In the genomic region with DNA sequence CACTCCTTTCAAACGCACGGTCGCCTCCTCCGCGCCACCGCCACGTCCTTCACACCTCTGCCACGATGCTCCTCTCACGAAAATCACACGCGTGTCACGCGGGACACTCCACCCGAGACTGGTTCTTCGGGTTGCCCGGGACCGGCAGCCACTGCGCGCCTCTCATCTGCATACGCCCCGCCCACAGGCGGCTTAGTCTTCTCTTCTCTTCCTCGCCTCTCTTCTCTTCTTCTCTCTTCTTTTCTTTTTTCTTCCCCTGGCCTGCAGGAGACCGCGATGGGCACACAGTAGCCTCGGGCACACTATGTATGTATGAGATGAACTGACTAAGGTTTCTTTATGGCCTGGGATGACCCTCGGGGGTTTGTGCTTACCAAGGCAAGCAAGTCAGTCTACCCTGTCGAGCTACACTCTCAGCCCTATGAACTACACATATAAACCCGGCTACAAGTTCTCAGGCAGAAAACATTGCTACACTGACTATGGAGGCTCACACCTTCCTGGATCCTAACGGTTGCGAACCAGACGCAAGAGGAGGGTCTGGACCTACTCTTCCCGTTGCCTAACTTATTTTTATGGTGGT, we compare ENCODE assay signal across 8 mouse cellular contexts. TPM values are rescaled to one million over a fixed set of nuclear protein-coding genes. Genes with fewer than 3 reads are reported as not detected.
A peak's percentile ranks its signal among the peaks of the same experiment; 100 is the strongest.
DNase-seq lines count a peak whose midpoint lies in the region; ATAC-seq and TF ChIP-seq lines count a peak whose summit lies in the region.
"Not testable (repeated sequence)": the region's sequence is repeated elsewhere in the genome, so short reads cannot be mapped to it uniquely, and the experiment has no call there.

No protein-coding gene starts in this region.

- 0% methylated on average over 7 of the region's 33 CpGs for WGBS in forebrain, embryonic 16.5 days
- 0% methylated on average over 12 of the region's 33 CpGs for WGBS in limb, embryonic 15.5 days

- H3K4me3 ChIP-seq in MEL (ENCODE audit: control insufficient read depth in 1 of 2, insufficient read depth in 1 of 2, low read depth in 2 of 2, low read length in 2 of 2), result peak overlapping the region; percentile 46 to 47
- H3K4me3 ChIP-seq in forebrain, embryonic 16.5 days (replicated peaks; ENCODE audit: low read length), result not testable (repeated sequence)
- peak overlapping the region; percentile 19; the same call in 1 of the 2 replicates for H3K4me3 ChIP-seq in limb, embryonic 15.5 days

- H3K9ac ChIP-seq in MEL (ENCODE audit: control insufficient read depth, low read depth, low read length, poor library complexity, severe bottlenecking), result peak overlapping the region; percentile 63
- not testable (repeated sequence) for H3K9ac ChIP-seq in forebrain, embryonic 16.5 days (replicated peaks; ENCODE audit: low read depth, low read length); limb, embryonic 15.5 days

- peak overlapping the region; percentile 74 for H3K27ac ChIP-seq in MEL (ENCODE audit: control insufficient read depth, low read depth, low read length)
- H3K27ac ChIP-seq in forebrain, embryonic 16.5 days (ENCODE audit: low read length); limb, embryonic 15.5 days: not testable (repeated sequence)

- not testable (repeated sequence) for H3K4me1 ChIP-seq in MEL (ENCODE audit: control insufficient read depth in 1 of 2, insufficient read depth in 2 of 2, low read length in 2 of 2); forebrain, embryonic 16.5 days (replicated peaks; ENCODE audit: control insufficient read depth, insufficient read depth, low read length); limb, embryonic 15.5 days

- H3K9me3 ChIP-seq in MEL (replicated peaks; ENCODE audit: insufficient read depth, low read length); forebrain, embryonic 16.5 days (ENCODE audit: control insufficient read depth, low read length); limb, embryonic 15.5 days: not testable (repeated sequence)

- TF ChIP-seq RAD21 in MEL (IDR thresholded peaks at IDR 0.05; ENCODE audit: low read depth, low read length), result not testable (repeated sequence)

- not testable (repeated sequence) for TF ChIP-seq POLR2A in MEL (IDR thresholded peaks at IDR 0.05; ENCODE audit: control insufficient read depth in 1 of 2, insufficient read depth in 1 of 2, low read depth in 1 of 2, low read length in 2 of 2, poor library complexity in 1 of 2)

- not testable (repeated sequence) for H3K4me2 ChIP-seq in forebrain, embryonic 16.5 days (ENCODE audit: low read length); limb, embryonic 15.5 days

- H3K36me3 ChIP-seq in MEL (ENCODE audit: control insufficient read depth in 1 of 2, insufficient read depth in 2 of 2, low read length in 2 of 2); forebrain, embryonic 16.5 days (ENCODE audit: control insufficient read depth, insufficient read depth); limb, embryonic 15.5 days: not testable (repeated sequence)

- not testable (repeated sequence) for DNase-seq in MEL (ENCODE audit: low read depth, low spot score)
- peak; percentile 37 to 43 for DNase-seq in cerebellum, postnatal 14 days
- peak; percentile 23 to 31 for DNase-seq in heart, postnatal 10 days
- peak; percentile 26 to 30 for DNase-seq in kidney, adult 8-10 months
- DNase-seq in ovary, postnatal 36 days (ENCODE audit: low spot score), result peak; percentile 32

- TF ChIP-seq EP300 in MEL (IDR thresholded peaks at IDR 0.05; ENCODE audit: low read depth in 1 of 2, low read length in 2 of 2), result not testable (repeated sequence)

- ATAC-seq in forebrain, embryonic 16.5 days, result peak; percentile 61
- ATAC-seq in limb, embryonic 15.5 days (ENCODE audit: insufficient number of reproducible peaks, low FRiP score, low TSS enrichment, low read depth), result peak; percentile 53; the same call in 1 of the 2 replicates
- ATAC-seq in megakaryocyte-erythroid progenitor cell, adult 5-6 weeks (replicated peaks; ENCODE audit: low FRiP score, low TSS enrichment, poor library complexity, severe bottlenecking), result peak; percentile 15

- not testable (repeated sequence) for TF ChIP-seq CTCF in MEL (IDR thresholded peaks at IDR 0.05 in 2 of 3, conservative IDR thresholded peaks at IDR 0.05 in 1 of 3; ENCODE audit: control insufficient read depth in 1 of 3, insufficient read depth in 1 of 3, low read depth in 2 of 3, low read length in 3 of 3, poor library complexity in 1 of 3, severe bottlenecking in 1 of 3)

- intact Hi-C loops in heart, postnatal 10 days (cut with DNase I), result not testable (repeated sequence)

- H3K79me2 ChIP-seq in MEL (ENCODE audit: control insufficient read depth, insufficient read depth, low read length, poor library complexity), result not testable (repeated sequence)

- H3K27me3 ChIP-seq in MEL (ENCODE audit: control insufficient read depth in 1 of 2, insufficient read depth in 2 of 2, low read length in 2 of 2); forebrain, embryonic 16.5 days (replicated peaks; ENCODE audit: control insufficient read depth, insufficient read depth, low read length); limb, embryonic 15.5 days: not testable (repeated sequence)

TF ChIP-seq in MEL, 35 proteins besides CTCF, POLR2A, EP300 and RAD21:
- TF ChIP-seq ETS1 (IDR thresholded peaks at IDR 0.05; ENCODE audit: low read depth, low read length), result 0 out of 2 replicates have a peak, but pooled peaks have one; percentile 13
TF ChIP-seq in MEL: peak in this region for 1; not testable (repeated sequence) for 34.

RNA-seq across cellular contexts. Expression of gene Eapp, which starts 43.1 kb away (rescaled TPM):
- 45.6 and 50.4 TPM in 2 replicates for total RNA-seq in MEL (2012; rRNA removed)
- polyA plus RNA-seq in MEL (2012; ENCODE audit: insufficient read depth in 1 of 2, insufficient read length in 2 of 2, low read depth in 1 of 2, low replicate concordance in 2 of 2, missing spikeins in 1 of 2), result 10 to 100 TPM in 1 of 2 experiments, not detected in 1; 50.7 TPM
- polyA plus RNA-seq in forebrain, embryonic 16.5 days (2015; fragmentation: Nextera tagmentation; extraction: Ambion mirVana), result 80.3 and 85.6 TPM in 2 replicates
- 10 to 100 TPM; 27.5 to 33.6 TPM for total RNA-seq in heart, postnatal 10 days (2021)
- polyA plus RNA-seq in limb, embryonic 15.5 days (2015; fragmentation: Nextera tagmentation; extraction: Ambion mirVana), result 69.2 and 69.4 TPM in 2 replicates
- total RNA-seq in megakaryocyte-erythroid progenitor cell, adult 5-6 weeks (2014; fragmentation: Nextera tagmentation), result 34.3 and 65.4 TPM in 2 replicates
- total RNA-seq in megakaryocyte-erythroid progenitor cell, adult 5-6 weeks (2017), result 71.3 and 79.8 TPM in 2 replicates

RNA-seq across cellular contexts. Expression of gene Snx6, which starts 56.8 kb away (rescaled TPM):
- 42.4 and 46.5 TPM in 2 replicates for total RNA-seq in MEL (2012; rRNA removed)
- 10 to 100 TPM in 1 of 2 experiments, not detected in 1; 33.7 TPM for polyA plus RNA-seq in MEL (2012; ENCODE audit: insufficient read depth in 1 of 2, insufficient read length in 2 of 2, low read depth in 1 of 2, low replicate concordance in 2 of 2, missing spikeins in 1 of 2)
- 147 and 168 TPM in 2 replicates for polyA plus RNA-seq in forebrain, embryonic 16.5 days (2015; fragmentation: Nextera tagmentation; extraction: Ambion mirVana)
- 10 to 100 TPM; 49.7 to 52.9 TPM for total RNA-seq in heart, postnatal 10 days (2021)
- polyA plus RNA-seq in limb, embryonic 15.5 days (2015; fragmentation: Nextera tagmentation; extraction: Ambion mirVana), result 150 and 165 TPM in 2 replicates
- total RNA-seq in megakaryocyte-erythroid progenitor cell, adult 5-6 weeks (2014; fragmentation: Nextera tagmentation), result 30.9 and 34.0 TPM in 2 replicates
- total RNA-seq in megakaryocyte-erythroid progenitor cell, adult 5-6 weeks (2017), result 56.9 and 74.7 TPM in 2 replicates
